Mouse (Mus musculus) CH12.LX (cell line): ENCODE data around the gene Uvrag.

Experiments
- CTCF ChIP-seq, 2 experiments: IDR thresholded peaks in 1 of 2; conservative IDR thresholded peaks in 1 of 2; 2 replicates each; pipeline ENCODE4 v1.5.1; 2011 to 2012; ENCODE audit warnings: low read depth in 2 of 2, low read length in 2 of 2, improper control_type of control experiment in 1 of 2, inconsistent platforms in 1 of 2, mild to moderate bottlenecking in 1 of 2, moderate library complexity in 1 of 2
- EP300 ChIP-seq: IDR thresholded peaks from 2 replicates; pipeline ENCODE4 v1.6.1; 2011; ENCODE audit warnings: low read length, improper control_type of control experiment
- ETS1 ChIP-seq: conservative IDR thresholded peaks from 2 replicates; pipeline ENCODE4 v1.6.1; 2012; ENCODE audit warnings: low read depth, mild to moderate bottlenecking, inconsistent platforms, low read length, improper control_type of control experiment, moderate library complexity
- HCFC1 ChIP-seq: IDR thresholded peaks from 2 replicates; pipeline ENCODE4 v1.6.1; 2012; ENCODE audit warnings: low read depth, mild to moderate bottlenecking, inconsistent platforms, low read length, improper control_type of control experiment
- IRF4 ChIP-seq: IDR thresholded peaks from 2 replicates; pipeline ENCODE4 v1.6.1; 2014; ENCODE audit warnings: low read depth, mild to moderate bottlenecking, inconsistent platforms, low read length, improper control_type of control experiment
- NELFE ChIP-seq: IDR thresholded peaks from 2 replicates; pipeline ENCODE4 v1.6.1; 2011; ENCODE audit warnings: low read depth, low read length, improper control_type of control experiment
- NRF1 ChIP-seq: IDR thresholded peaks from 2 replicates; pipeline ENCODE4 v1.6.1; 2014; ENCODE audit warnings: low read depth, mild to moderate bottlenecking, inconsistent platforms, low read length, improper control_type of control experiment, moderate library complexity
- POLR2A ChIP-seq: IDR thresholded peaks from 2 replicates; pipeline ENCODE4 v1.6.1; 2011; ENCODE audit warnings: low read depth, mild to moderate bottlenecking, improper control_type of control experiment, low read length
- USF1 ChIP-seq: IDR thresholded peaks from 2 replicates; pipeline ENCODE4 v1.6.1; 2014; ENCODE audit warnings: low read depth, mild to moderate bottlenecking, inconsistent platforms, low read length, improper control_type of control experiment
- USF2 ChIP-seq: conservative IDR thresholded peaks from 2 replicates; pipeline ENCODE4 v1.6.1; 2011; ENCODE audit warnings: low read depth, low read length, improper control_type of control experiment

- TF ChIP-seq CTCF (conservative IDR thresholded peaks at IDR 0.05 in 1 of 2, IDR thresholded peaks at IDR 0.05 in 1 of 2; ENCODE audit: low read depth in 2 of 2, low read length in 2 of 2): no peak
- TF ChIP-seq USF1: no peak
- TF ChIP-seq ETS1: no peak
- no peak for TF ChIP-seq EP300
- TF ChIP-seq HCFC1: no peak
- no peak for TF ChIP-seq IRF4
- no peak for TF ChIP-seq POLR2A
- TF ChIP-seq USF2: no peak
- no peak for TF ChIP-seq NELFE
- no peak for TF ChIP-seq NRF1
These were observed 142.2 kb downstream of the Uvrag start for GRCm38 (mm10) chr7:98998722-98999121.
